Mouse (Mus musculus) forebrain, embryonic 16.5 days (tissue): ENCODE results near the gene Ncam1. TPM values are rescaled to one million over a fixed set of nuclear protein-coding genes. Genes with fewer than 3 reads are reported as not detected.
A peak's percentile ranks its signal among the peaks of the same experiment; 100 is the strongest.

Experiments used
- ATAC-seq: fragments of 200-750 bp; cut with Nextera tagmentation; 2 replicates; pipeline ENCODE4 v1.8.0; 2017; ENCODE audit warnings: mild to moderate bottlenecking, moderate library complexity
- H3K27ac ChIP-seq: fragments of 300-500 bp; sonication (generic); 2 replicates; pipeline ENCODE4 v1.5.1; 2014; ENCODE audit warnings: low read length, control low read depth
- H3K27me3 ChIP-seq: fragments of 300-500 bp; sonication (generic); replicated peaks from 2 replicates; pipeline ENCODE4 v1.6.1; 2014; ENCODE audit warnings: low read length; ENCODE audit not compliant: control insufficient read depth, insufficient read depth
- H3K36me3 ChIP-seq: fragments of 300-500 bp; sonication (generic); 2 replicates; pipeline ENCODE4 v1.6.1; 2014; ENCODE audit not compliant: control insufficient read depth, insufficient read depth
- H3K4me1 ChIP-seq: fragments of 300-500 bp; sonication (generic); replicated peaks from 2 replicates; pipeline ENCODE4 v1.6.1; 2014; ENCODE audit warnings: low read length; ENCODE audit not compliant: control insufficient read depth, insufficient read depth
- H3K4me2 ChIP-seq: fragments of 300-500 bp; sonication (generic); 2 replicates; pipeline ENCODE4 v1.6.1; 2014; ENCODE audit warnings: mild to moderate bottlenecking, low read length, control low read depth
- H3K4me3 ChIP-seq: fragments of 300-500 bp; sonication (generic); replicated peaks from 2 replicates; pipeline ENCODE4 v1.5.1; 2014; ENCODE audit warnings: mild to moderate bottlenecking, low read length, control low read depth
- H3K9ac ChIP-seq: fragments of 300-500 bp; sonication (generic); replicated peaks from 2 replicates; pipeline ENCODE4 v1.6.1; 2014; ENCODE audit warnings: low read depth, low read length, control low read depth
- H3K9me3 ChIP-seq: fragments of 300-500 bp; sonication (generic); 2 replicates; pipeline ENCODE4 v1.6.1; 2016; ENCODE audit warnings: low read length; ENCODE audit not compliant: control insufficient read depth
- WGBS: fragments of 180-500 bp; shearing (Covaris S2); extraction: QIAGEN DNeasy Blood & Tissue Kit; methylation state at CpG from one replicate; pipeline ENCODE4 v1.1.7; 2014; 5-methylcytosine and 5-hydroxymethylcytosine counted together
- polyA plus RNA-seq: library from polyadenylated mRNA; unstranded; fragments of >200 nt; fragmentation: Nextera tagmentation; extraction: Ambion mirVana; gene quantifications from 2 replicates; pipeline ENCODE4 v1.2.1, GENCODE M21; 2015

Gene Ncam1
- polyA plus RNA-seq, 1 experiment from 2014 or later: 436 TPM

DNA sequence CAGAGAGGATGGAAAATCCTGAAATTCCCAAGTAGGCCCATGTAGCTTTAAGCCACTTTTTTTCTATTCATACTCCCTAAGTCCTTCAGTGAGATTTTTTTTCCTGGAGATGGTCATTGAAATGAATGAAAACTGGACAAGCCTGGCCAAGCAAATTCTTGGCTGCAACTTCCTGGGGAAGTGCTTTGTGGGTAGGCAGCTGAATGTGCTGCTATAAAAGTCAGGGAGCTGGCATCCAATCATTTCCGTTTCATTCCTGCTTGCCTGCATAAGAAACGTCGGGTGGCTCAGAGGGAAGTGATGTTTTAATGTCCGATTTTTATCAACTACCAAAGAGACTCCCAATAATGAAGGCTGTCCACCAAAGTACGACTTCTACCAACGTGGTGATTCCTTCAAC, 61.6 kb downstream of the Ncam1 start:
- Histone ChIP-seq H3K4me1 (peaks cover 12% of the 10 kb centered on the region), H3K27ac (no peak overlapping the region), H3K36me3 (no peaks in the 10 kb centered on the region), H3K4me3 (no peak overlapping the region), H3K4me2 (no peak overlapping the region), H3K27me3 (no peaks in the 10 kb centered on the region), H3K9me3 (no peaks in the 10 kb centered on the region), H3K9ac (no peak overlapping the region)
- 92% methylated on average over 6 of the region's 6 CpGs for WGBS
- no peak for ATAC-seq

DNA sequence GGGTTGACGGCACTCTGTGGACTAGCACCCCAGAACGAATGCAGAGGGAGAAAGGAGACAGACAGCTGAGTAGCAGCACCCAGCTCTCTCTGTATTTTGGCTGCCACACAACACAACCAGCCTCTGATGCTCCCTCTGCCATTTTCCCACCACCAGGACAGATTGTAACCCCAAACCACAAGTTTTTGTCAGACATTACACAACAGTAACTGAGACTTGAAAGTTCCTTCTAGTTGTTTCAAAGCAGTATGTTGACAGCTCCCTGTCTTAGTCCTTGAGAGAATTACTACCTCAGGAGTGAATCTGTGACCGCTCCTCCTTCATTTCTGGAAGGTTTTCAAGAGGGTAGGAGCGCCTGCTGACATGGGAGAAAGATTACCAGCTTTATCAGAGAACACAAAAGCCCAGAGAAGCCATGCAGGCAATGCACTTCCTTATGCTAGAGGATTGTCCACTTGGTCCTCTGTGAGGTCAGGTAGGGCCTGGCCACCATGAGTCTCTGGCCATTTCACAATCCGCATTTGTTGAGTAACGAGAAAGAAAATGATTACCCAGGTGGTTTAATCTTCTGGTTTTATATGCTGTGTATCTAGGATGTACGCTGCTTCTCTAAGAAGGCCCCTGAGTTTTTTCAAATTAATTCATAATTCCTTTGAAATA, 64.2 kb downstream of the Ncam1 start:
- no peak overlapping the region for H3K4me2 ChIP-seq

DNA sequence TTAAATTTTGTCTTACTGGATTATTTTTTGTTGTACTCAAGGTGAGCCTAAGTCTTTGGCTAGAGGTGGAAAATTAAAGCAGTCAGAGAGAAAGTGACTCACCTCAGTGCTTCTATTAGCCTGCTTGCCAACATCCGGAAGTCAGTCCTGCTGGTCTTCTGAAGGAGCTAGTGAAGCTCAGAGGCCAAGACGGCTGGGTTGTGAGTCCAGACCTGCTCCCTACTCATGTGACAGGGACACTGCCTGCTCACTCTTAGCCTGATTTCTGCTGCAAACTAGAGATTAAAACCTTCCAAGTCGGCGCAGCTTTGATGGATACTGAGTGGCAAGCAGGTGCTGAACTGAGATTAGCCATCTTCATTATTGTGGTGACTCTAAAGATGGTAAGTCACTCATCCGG, 65.0 kb downstream of the Ncam1 start:
- Histone ChIP-seq H3K9ac (no peak overlapping the region), H3K4me1 (peaks cover 12% of the 10 kb centered on the region), H3K27ac (no peak overlapping the region), H3K4me3 (no peak overlapping the region), H3K9me3 (no peaks in the 10 kb centered on the region), H3K4me2 (no peak overlapping the region), H3K36me3 (no peaks in the 10 kb centered on the region), H3K27me3 (no peaks in the 10 kb centered on the region)
- 91% methylated on average over 5 of the region's 5 CpGs for WGBS
- no peak for ATAC-seq

More for the DNA sequence above, 64.2 kb downstream of the Ncam1 start:
- Histone ChIP-seq H3K4me3 (no peak overlapping the region), H3K27me3 (no peaks in the 10 kb centered on the region), H3K9ac (no peak overlapping the region), H3K4me1 (peaks cover 12% of the 10 kb centered on the region), H3K27ac (no peak overlapping the region), H3K9me3 (no peaks in the 10 kb centered on the region), H3K36me3 (no peaks in the 10 kb centered on the region)
- ATAC-seq: no peak
- 80% methylated on average over 7 of the region's 7 CpGs for WGBS

DNA sequence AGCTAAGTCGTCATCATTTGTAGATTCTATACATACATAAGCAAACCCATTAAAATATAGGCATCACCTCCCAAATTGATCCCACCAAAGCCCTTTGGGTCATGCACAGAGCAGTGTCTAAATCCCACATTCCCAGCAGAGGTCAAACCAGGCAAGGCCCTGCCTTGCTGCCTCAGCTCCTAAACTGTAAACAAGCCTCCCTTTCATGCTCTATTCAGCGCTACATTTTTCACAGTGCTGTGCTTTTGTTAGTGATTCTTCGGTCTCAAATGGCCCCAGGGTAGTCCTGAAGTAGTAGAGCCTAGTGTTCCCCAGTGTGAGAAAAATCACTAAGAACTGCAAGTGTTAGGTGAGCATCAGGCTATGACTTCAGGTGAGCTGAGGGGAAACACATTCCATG, 69.2 kb downstream of the Ncam1 start:
- Histone ChIP-seq H3K27me3 (no peaks in the 10 kb centered on the region), H3K27ac (no peak overlapping the region), H3K4me3 (no peak overlapping the region), H3K4me1 (peaks cover 7% of the 10 kb centered on the region), H3K4me2 (no peak overlapping the region), H3K9ac (no peak overlapping the region), H3K9me3 (no peaks in the 10 kb centered on the region), H3K36me3 (no peaks in the 10 kb centered on the region)
- WGBS: 38% methylated on average over 3 of the region's 3 CpGs
- ATAC-seq: no peak

DNA sequence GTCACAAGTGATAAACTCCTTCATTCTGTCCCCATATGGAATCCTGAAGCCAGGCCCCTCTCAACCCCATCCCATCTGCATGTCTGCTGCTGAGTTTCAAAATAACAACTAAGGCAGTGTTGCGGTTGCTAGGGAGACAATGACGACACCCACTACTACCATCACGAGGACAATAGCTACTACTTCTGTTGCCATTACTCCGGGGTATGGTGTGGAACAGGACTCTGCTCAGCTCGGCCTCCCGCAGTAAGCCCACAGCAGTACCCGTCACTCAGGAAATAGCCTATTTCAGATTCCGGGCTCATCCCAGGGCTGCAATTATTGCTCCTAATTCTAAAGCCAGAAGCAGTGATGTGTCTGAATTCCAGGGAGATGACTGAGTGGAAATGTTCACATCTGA, 70.5 kb downstream of the Ncam1 start:
- Histone ChIP-seq H3K27me3 (no peaks in the 10 kb centered on the region), H3K9ac (no peak overlapping the region), H3K36me3 (no peaks in the 10 kb centered on the region), H3K9me3 (no peaks in the 10 kb centered on the region), H3K4me2 (no peak overlapping the region), H3K4me1 (peaks cover 7% of the 10 kb centered on the region), H3K27ac (no peak overlapping the region), H3K4me3 (no peak overlapping the region)
- WGBS: 29% methylated on average over 8 of the region's 8 CpGs
- ATAC-seq: peak; percentile 28; the same call in 1 of the 2 replicates

DNA sequence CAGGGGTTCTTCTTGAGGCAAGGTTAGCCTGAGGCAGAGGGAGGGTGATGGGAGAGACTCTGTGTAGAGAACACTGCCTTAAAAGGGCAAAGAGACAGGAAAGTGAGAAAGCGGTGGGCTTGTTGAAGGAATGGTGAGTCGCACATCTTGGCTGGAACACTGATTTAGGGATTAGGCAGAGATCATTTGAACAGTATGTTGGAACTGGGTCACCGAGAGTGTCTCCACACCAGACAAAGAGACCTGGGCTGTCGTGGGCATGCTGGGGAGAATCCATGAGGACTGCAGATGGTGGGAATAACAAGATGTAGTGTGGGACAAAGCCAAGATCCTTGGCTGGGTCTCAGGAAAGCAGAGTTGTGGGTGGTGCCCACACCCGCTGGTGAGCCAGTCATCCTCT, 76.0 kb downstream of the Ncam1 start:
- no peak overlapping the region for H3K4me3 ChIP-seq
- no peak overlapping the region for H3K4me2 ChIP-seq
- ATAC-seq: peak; percentile 45
- no peak overlapping the region for H3K27ac ChIP-seq
- peaks cover 8% of the 10 kb centered on the region for H3K4me1 ChIP-seq
- no peaks in the 10 kb centered on the region for H3K36me3 ChIP-seq
- no peak overlapping the region for H3K9ac ChIP-seq
- no peaks in the 10 kb centered on the region for H3K27me3 ChIP-seq
- no peaks in the 10 kb centered on the region for H3K9me3 ChIP-seq
- WGBS: 55% methylated on average over 5 of the region's 5 CpGs

DNA sequence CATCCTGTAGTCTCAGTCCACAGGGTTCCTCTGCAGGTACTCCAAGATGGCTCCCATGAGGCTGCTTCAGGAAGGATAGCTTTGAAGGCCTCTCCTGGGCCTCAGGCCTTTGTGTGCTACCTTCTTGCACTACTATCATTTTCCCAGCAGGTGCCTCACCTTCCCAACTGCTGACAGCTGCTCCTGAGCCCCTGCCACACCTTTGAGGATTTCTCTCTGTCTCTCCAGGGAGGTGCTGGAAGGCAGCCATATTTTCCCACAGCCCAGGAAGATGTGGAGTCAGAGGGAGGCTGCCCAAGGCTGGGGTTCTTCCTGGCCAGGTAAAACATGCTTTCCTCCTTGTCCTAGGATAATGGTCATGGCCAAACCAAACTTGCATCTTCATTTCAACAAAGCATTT, 83.6 kb downstream of the Ncam1 start:
- ATAC-seq: no peak

DNA sequence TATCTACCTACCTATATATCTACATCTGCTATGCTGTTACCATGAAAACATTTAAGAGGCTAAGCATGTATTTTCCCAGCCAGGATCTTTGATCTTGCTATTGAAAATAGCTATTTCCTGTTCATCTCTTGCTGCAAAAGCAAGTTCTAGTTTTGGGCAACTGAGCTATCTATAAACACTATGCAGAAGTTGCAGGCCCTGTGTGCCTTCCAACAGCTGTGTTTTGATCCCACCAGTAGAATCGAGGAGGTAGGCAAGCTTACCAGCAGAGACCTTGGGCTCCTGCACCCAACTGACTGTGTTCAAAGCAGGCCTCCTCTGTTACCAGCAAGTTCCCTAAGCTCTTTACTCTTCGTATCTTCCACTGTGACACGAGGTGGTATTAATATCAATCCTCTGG, 84.6 kb downstream of the Ncam1 start:
- no peaks in the 10 kb centered on the region for H3K27me3 ChIP-seq
- H3K4me2 ChIP-seq: no peak overlapping the region
- H3K4me1 ChIP-seq: no peaks in the 10 kb centered on the region
- no peak overlapping the region for H3K27ac ChIP-seq
- H3K9ac ChIP-seq: no peak overlapping the region
- no peak overlapping the region for H3K4me3 ChIP-seq
- H3K9me3 ChIP-seq: no peaks in the 10 kb centered on the region
- ATAC-seq: no peak
- WGBS: 73% methylated on average over 3 of the region's 3 CpGs
- 0 out of 2 replicates have a peak, but pooled peaks cover 4% of the 10 kb centered on the region for H3K36me3 ChIP-seq

More for the DNA sequence above, 83.6 kb downstream of the Ncam1 start:
- H3K4me2 ChIP-seq: no peak overlapping the region
- no peaks in the 10 kb centered on the region for H3K4me1 ChIP-seq
- no peak overlapping the region for H3K4me3 ChIP-seq
- H3K9me3 ChIP-seq: no peaks in the 10 kb centered on the region
- no peaks in the 10 kb centered on the region for H3K27me3 ChIP-seq
- no peak overlapping the region for H3K27ac ChIP-seq
- H3K36me3 ChIP-seq: 0 out of 2 replicates have a peak, but pooled peaks cover 4% of the 10 kb centered on the region
- H3K9ac ChIP-seq: no peak overlapping the region

DNA sequence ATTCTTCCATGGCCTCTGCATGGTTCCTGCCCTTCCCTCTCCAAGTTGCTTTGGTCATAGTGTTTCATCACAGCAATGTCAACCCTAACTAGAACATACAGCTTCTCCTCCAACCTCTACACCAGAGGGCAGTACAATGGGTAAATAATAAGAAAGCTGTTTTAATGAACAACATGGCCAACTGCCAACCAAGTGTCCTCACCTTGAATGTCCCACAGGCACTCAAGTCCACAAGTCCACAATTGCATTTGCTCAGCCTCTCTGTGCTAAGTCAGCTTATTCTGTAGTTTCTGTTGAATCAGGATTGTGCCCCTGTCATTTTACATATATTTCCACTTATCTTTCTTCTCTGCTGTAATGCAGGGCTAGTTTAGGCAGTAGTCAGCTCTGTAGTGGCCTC, 91.1 kb downstream of the Ncam1 start:
- Histone ChIP-seq H3K9ac (no peak overlapping the region), H3K9me3 (no peaks in the 10 kb centered on the region), H3K27ac (no peak overlapping the region), H3K4me2 (no peak overlapping the region), H3K4me3 (no peak overlapping the region), H3K4me1 (no peaks in the 10 kb centered on the region), H3K27me3 (no peaks in the 10 kb centered on the region), H3K36me3 (no peaks in the 10 kb centered on the region)
- no peak for ATAC-seq
